Mouse (Mus musculus) myocyte (in vitro differentiated cells): ENCODE measurements at regions not wholly inside any gene's neighbourhood (a gene's known extent, or its start where the extent isn't known, plus 50 kb on each side); places are given as distances from the start of the nearest gene placed in this dataset.

ENCODE experiments used
- H3K27me3 ChIP-seq: one replicate; pipeline ENCODE4 v1.6.1; 2011; ENCODE audit not compliant: control insufficient read depth, insufficient read depth, insufficient read length
- H3K36me3 ChIP-seq: one replicate; pipeline ENCODE4 v1.6.1; 2011; ENCODE audit not compliant: control insufficient read depth, insufficient read depth
- H3K4me2 ChIP-seq: one replicate; pipeline ENCODE4 v1.6.1; 2011; ENCODE audit warnings: low read depth, control low read depth
- H3K4me3 ChIP-seq: one replicate; pipeline ENCODE4 v1.5.1; 2011; ENCODE audit warnings: mild to moderate bottlenecking, control low read depth, moderate library complexity
- H3K79me2 ChIP-seq: one replicate; pipeline ENCODE4 v1.6.1; 2011; ENCODE audit not compliant: control insufficient read depth, insufficient read depth
- H3ac ChIP-seq: one replicate; pipeline ENCODE4 v1.6.1; 2011; ENCODE audit not compliant: control insufficient read depth, insufficient read length
- CEBPB ChIP-seq: IDR thresholded peaks from 2 replicates; pipeline ENCODE4 v1.6.1; 2011; ENCODE audit warnings: mild to moderate bottlenecking, moderate library complexity; ENCODE audit not compliant: poor library complexity, insufficient read depth, severe bottlenecking
- E2F4 ChIP-seq: IDR thresholded peaks from one replicate; pipeline ENCODE4 v1.6.1; 2011; ENCODE audit warnings: mild to moderate bottlenecking, control low read depth, moderate library complexity; ENCODE audit not compliant: insufficient read depth
- MAX ChIP-seq: IDR thresholded peaks from one replicate; pipeline ENCODE4 v1.6.1; 2011; ENCODE audit warnings: low read depth, mild to moderate bottlenecking, control low read depth
- MYOD1 ChIP-seq, 3 experiments: IDR thresholded peaks; one replicate each; pipeline ENCODE4 v1.6.1; 2011; ENCODE audit warnings: control low read depth in 2 of 3, low read depth in 2 of 3, mild to moderate bottlenecking in 2 of 3, moderate library complexity in 1 of 3; ENCODE audit not compliant: insufficient read length in 2 of 3, control insufficient read depth in 1 of 3
- MYOG ChIP-seq, 3 experiments: IDR thresholded peaks; one replicate each; pipeline ENCODE4 v1.6.1; 2011; ENCODE audit warnings: control low read depth in 2 of 3, low read depth in 2 of 3, mild to moderate bottlenecking in 2 of 3; ENCODE audit not compliant: insufficient read length in 2 of 3, control insufficient read depth in 1 of 3, insufficient read depth in 1 of 3
- POLR2A ChIP-seq: IDR thresholded peaks from one replicate; pipeline ENCODE4 v1.6.1; 2011; ENCODE audit warnings: low read depth, mild to moderate bottlenecking, control low read depth, moderate library complexity; ENCODE audit not compliant: insufficient read length
- POLR2AphosphoS2 ChIP-seq: IDR thresholded peaks from one replicate; pipeline ENCODE4 v1.6.1; 2011; ENCODE audit warnings: low read depth, control low read depth; ENCODE audit not compliant: insufficient read length
- REST ChIP-seq: IDR thresholded peaks from one replicate; pipeline ENCODE4 v1.6.1; 2011; ENCODE audit warnings: mild to moderate bottlenecking, control low read depth, moderate library complexity; ENCODE audit not compliant: insufficient read depth, insufficient read length
- SRF ChIP-seq: IDR thresholded peaks from one replicate; pipeline ENCODE4 v1.6.1; 2011; ENCODE audit warnings: low read depth; ENCODE audit not compliant: control insufficient read depth, insufficient read length
- TCF12 ChIP-seq: IDR thresholded peaks from one replicate; pipeline ENCODE4 v1.6.1; 2011; ENCODE audit warnings: mild to moderate bottlenecking, control low read depth; ENCODE audit not compliant: poor library complexity, insufficient read depth, severe bottlenecking
- TCF3 ChIP-seq: IDR thresholded peaks from one replicate; pipeline ENCODE4 v1.6.1; 2011; ENCODE audit warnings: low read depth, control low read depth; ENCODE audit not compliant: insufficient read length
- USF1 ChIP-seq: IDR thresholded peaks from one replicate; pipeline ENCODE4 v1.6.1; 2011; ENCODE audit warnings: low read depth, mild to moderate bottlenecking, control low read depth, moderate library complexity

DNA sequence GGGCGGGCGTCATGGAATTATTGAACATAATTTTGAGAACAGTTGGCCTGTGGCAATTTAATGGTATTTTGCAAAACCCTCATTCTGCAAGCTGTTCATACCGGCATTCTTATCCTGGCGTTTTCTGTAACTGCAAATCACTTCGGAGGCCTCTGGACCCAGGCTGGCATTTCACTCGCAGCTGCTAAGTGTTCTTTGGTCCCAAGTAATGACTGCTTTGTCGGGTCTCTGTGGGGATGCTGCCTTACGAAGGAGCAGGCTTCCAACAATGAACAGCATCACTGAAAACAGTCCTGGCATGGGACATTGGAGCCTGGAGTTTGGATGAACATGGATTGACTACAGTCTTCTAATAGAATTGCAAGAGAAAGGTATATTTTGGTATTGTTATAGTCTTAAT is 465.6 kb downstream of the Tmem132b start:
- Histone ChIP-seq H3ac (no peak overlapping the region), H3K36me3 (no peaks in the 10 kb centered on the region), H3K79me2 (no peaks in the 10 kb centered on the region), H3K27me3 (no peaks in the 10 kb centered on the region), H3K4me2 (no peak overlapping the region), H3K4me3 (no peak overlapping the region)
- TF ChIP-seq MYOG (IDR thresholded peaks at IDR 0.05; ENCODE audit: control insufficient read depth in 1 of 3, insufficient read depth in 1 of 3, insufficient read length in 2 of 3, low read depth in 2 of 3): no peak
- no peak for TF ChIP-seq TCF12
- TF ChIP-seq MYOD1 (IDR thresholded peaks at IDR 0.05; ENCODE audit: control insufficient read depth in 1 of 3, insufficient read length in 2 of 3, low read depth in 2 of 3): no peak

GRCm38 (mm10) chr5:126007871-126008270 is 476.3 kb downstream of the Tmem132b start:
- Histone ChIP-seq H3K27me3 (no peaks in the 10 kb centered on the region), H3K4me3 (no peak overlapping the region), H3ac (no peak overlapping the region), H3K36me3 (no peaks in the 10 kb centered on the region), H3K79me2 (no peaks in the 10 kb centered on the region), H3K4me2 (no peak overlapping the region)
- TF ChIP-seq CEBPB: no peak
- no peak for TF ChIP-seq TCF3
- TF ChIP-seq POLR2AphosphoS2: no peak
- TF ChIP-seq REST: no peak
- no peak for TF ChIP-seq MYOG (IDR thresholded peaks at IDR 0.05; ENCODE audit: control insufficient read depth in 1 of 3, insufficient read depth in 1 of 3, insufficient read length in 2 of 3, low read depth in 2 of 3)
- no peak for TF ChIP-seq MAX
- TF ChIP-seq SRF: no peak
- TF ChIP-seq POLR2A: no peak
- TF ChIP-seq TCF12: no peak
- no peak for TF ChIP-seq E2F4
- TF ChIP-seq USF1: no peak
- no peak for TF ChIP-seq MYOD1 (IDR thresholded peaks at IDR 0.05; ENCODE audit: control insufficient read depth in 1 of 3, insufficient read length in 2 of 3, low read depth in 2 of 3)

- no peaks in the 10 kb centered on the region for H3K79me2 ChIP-seq
- no peak overlapping the region for H3ac ChIP-seq
- no peak overlapping the region for H3K4me2 ChIP-seq
- no peaks in the 10 kb centered on the region for H3K36me3 ChIP-seq
- H3K4me3 ChIP-seq: no peak overlapping the region
- no peaks in the 10 kb centered on the region for H3K27me3 ChIP-seq
- TF ChIP-seq CEBPB (no peak), REST (no peak), MAX (no peak), USF1 (no peak), TCF12 (no peak), MYOD1 (IDR thresholded peaks at IDR 0.05; ENCODE audit: control insufficient read depth in 1 of 3, insufficient read length in 2 of 3, low read depth in 2 of 3) (no peak), SRF (no peak), POLR2AphosphoS2 (no peak), E2F4 (no peak), POLR2A (no peak), MYOG (IDR thresholded peaks at IDR 0.05; ENCODE audit: control insufficient read depth in 1 of 3, insufficient read depth in 1 of 3, insufficient read length in 2 of 3, low read depth in 2 of 3) (no peak), TCF3 (no peak)
These were observed 476.7 kb downstream of the Tmem132b start for GRCm38 (mm10) chr5:126008321-126008720.

DNA sequence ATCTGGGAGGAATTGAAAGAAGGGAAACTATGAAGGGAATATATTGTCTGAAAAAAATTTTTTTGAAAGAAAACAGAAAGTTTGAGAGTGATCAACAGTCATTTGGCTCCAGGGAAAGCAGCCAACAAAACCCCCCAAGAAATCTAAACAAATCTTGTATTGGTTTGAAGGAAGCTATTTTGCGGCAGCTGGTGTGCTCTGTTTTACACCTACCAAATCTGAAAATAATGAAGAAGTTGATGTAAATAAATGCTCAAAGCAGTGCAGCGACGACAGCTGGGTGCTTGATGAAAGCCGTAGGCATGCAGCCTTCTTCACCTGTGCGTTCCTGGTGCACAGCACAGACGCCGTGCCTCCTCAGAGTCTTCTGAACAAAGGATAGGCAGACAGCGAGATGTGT is 488.2 kb downstream of the Tmem132b start:
- no peak overlapping the region for H3K4me3 ChIP-seq
- no peaks in the 10 kb centered on the region for H3K79me2 ChIP-seq
- no peaks in the 10 kb centered on the region for H3K36me3 ChIP-seq
- TF ChIP-seq TCF12: no peak
- no peak for TF ChIP-seq MYOG (IDR thresholded peaks at IDR 0.05; ENCODE audit: control insufficient read depth in 1 of 3, insufficient read depth in 1 of 3, insufficient read length in 2 of 3, low read depth in 2 of 3)
- TF ChIP-seq MYOD1 (IDR thresholded peaks at IDR 0.05; ENCODE audit: control insufficient read depth in 1 of 3, insufficient read length in 2 of 3, low read depth in 2 of 3): no peak
- TF ChIP-seq CEBPB: no peak
- TF ChIP-seq USF1: no peak
- no peak for TF ChIP-seq POLR2A
- no peak for TF ChIP-seq POLR2AphosphoS2
- no peak for TF ChIP-seq TCF3
- no peak for TF ChIP-seq REST
- no peak for TF ChIP-seq E2F4
- TF ChIP-seq MAX: no peak
- TF ChIP-seq SRF: no peak
- H3ac ChIP-seq: no peak overlapping the region
- H3K4me2 ChIP-seq: no peak overlapping the region
- no peaks in the 10 kb centered on the region for H3K27me3 ChIP-seq

DNA sequence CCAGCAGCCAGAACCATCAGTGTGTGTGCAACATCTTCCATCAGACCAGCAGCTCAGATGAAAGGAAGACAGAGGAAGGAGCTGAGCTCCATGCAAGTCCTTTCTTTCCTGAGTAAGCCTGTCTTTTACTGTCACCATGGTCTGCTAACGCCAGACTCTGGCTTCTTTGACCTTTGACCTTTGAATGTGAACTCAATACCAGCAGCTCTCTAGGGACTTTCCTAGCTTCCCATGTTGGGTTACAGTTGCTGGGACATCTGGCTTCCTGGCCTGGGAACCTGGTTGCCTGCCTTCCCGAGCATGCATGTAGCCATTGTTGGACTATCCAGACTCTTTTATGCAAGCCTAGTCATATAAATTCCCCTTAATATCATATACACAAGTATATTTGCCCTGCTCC is 492.3 kb downstream of the Tmem132b start:
- no peaks in the 10 kb centered on the region for H3K27me3 ChIP-seq
- H3K36me3 ChIP-seq: no peaks in the 10 kb centered on the region
- no peak for TF ChIP-seq TCF3
- TF ChIP-seq SRF: no peak
- no peak for TF ChIP-seq MAX
- H3K79me2 ChIP-seq: no peaks in the 10 kb centered on the region
- no peak overlapping the region for H3ac ChIP-seq
- no peak overlapping the region for H3K4me3 ChIP-seq
- H3K4me2 ChIP-seq: no peak overlapping the region

DNA sequence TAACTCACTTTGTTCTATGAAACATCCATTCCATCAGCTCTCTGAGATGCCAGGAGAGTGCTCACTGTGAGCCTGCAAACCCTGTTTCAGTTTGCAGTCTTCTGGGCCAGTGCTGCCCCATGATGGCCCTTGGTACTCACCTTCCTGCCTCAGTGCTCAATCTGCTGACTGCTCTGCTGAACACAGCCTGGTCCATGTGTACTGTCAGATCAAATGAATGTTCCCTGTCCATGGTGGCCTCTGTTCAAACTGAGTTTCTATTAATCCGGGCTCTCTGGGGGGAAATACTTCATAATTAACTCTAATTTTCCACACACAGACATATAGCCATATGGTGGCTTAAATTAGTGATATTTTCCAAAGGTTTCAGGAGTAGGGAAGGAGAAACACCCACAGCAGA is 503.3 kb downstream of the Tmem132b start:
- no peak overlapping the region for H3K4me3 ChIP-seq

More for the DNA sequence above, 503.3 kb downstream of the Tmem132b start:
- no peak overlapping the region for H3ac ChIP-seq
- no peaks in the 10 kb centered on the region for H3K79me2 ChIP-seq
- H3K36me3 ChIP-seq: no peaks in the 10 kb centered on the region
- H3K4me2 ChIP-seq: no peak overlapping the region
- no peak for TF ChIP-seq SRF
- no peak for TF ChIP-seq REST
- no peak for TF ChIP-seq POLR2A
- no peak for TF ChIP-seq MYOG (IDR thresholded peaks at IDR 0.05; ENCODE audit: control insufficient read depth in 1 of 3, insufficient read depth in 1 of 3, insufficient read length in 2 of 3, low read depth in 2 of 3)
- no peak for TF ChIP-seq E2F4
- TF ChIP-seq CEBPB: no peak
- no peak for TF ChIP-seq POLR2AphosphoS2
- no peak for TF ChIP-seq MYOD1 (IDR thresholded peaks at IDR 0.05; ENCODE audit: control insufficient read depth in 1 of 3, insufficient read length in 2 of 3, low read depth in 2 of 3)
- no peak for TF ChIP-seq TCF12
- TF ChIP-seq TCF3: no peak
- TF ChIP-seq MAX: no peak
- TF ChIP-seq USF1: no peak
- no peaks in the 10 kb centered on the region for H3K27me3 ChIP-seq
